Mouse (Mus musculus): ENCODE data around the gene Ap1g2.

DNA sequence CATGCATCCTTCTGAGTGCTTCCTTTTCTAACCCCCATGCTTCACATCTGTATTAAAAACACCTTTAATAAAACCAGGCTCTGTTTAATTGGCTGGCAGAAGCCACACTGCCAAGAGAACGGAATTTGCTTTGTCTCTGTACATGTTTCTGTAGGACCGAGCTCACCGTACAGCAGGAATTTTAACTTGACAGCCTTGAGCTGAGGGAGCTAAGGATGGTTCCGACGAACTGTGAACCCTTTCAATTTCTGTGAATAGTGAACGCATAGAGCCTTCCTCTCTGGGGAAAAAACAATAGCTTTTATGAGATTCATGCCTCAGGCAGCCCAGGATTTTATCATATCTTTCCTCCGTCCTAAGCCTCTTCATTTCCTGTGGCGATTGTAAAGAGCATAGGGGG is 16.0 kb upstream of the Ap1g2 start:
- TF ChIP-seq POLR2A (IDR thresholded peaks at IDR 0.05; ENCODE audit: extremely low read depth, insufficient read depth, low read length) = no peak
- TF ChIP-seq CTCF (IDR thresholded peaks at IDR 0.05; ENCODE audit: extremely low read depth, insufficient read depth, low read length) = no peak
